Mouse (Mus musculus) heart, adult 18-20 months (tissue): ENCODE data around the gene Twf1. TPM values are rescaled to one million over a fixed set of nuclear protein-coding genes. Genes with fewer than 3 reads are reported as not detected.

Experiments used
- total RNA-seq, 2 experiments: library from RNA; stranded (reverse); gene quantifications; 2 replicates each; pipeline ENCODE4 v1.2.3; 2021

The Twf1 gene
- total RNA-seq, 2 experiments from 2014 or later: 14.2 to 18.0 TPM

Other genes starting within 250 kb of the Twf1 start
- gene Adamts20, start 124.5 kb downstream of the Twf1 start, total RNA-seq: under 1 TPM; 0.07 to 0.23 TPM
- 1 to 10 TPM; 1.5 to 1.9 TPM for gene Pus7l, start 46.3 kb downstream of the Twf1 start, total RNA-seq
- gene Irak4, start 46.2 kb downstream of the Twf1 start, total RNA-seq: 1 to 10 TPM; 4.1 to 5.7 TPM
- gene Tmem117, start 39.3 kb upstream of the Twf1 start, total RNA-seq: 10 to 100 TPM; 12.0 to 12.9 TPM